Mouse (Mus musculus): Measurements from ENCODE around the gene Dph5. TPM values are rescaled to one million over a fixed set of nuclear protein-coding genes. Genes with fewer than 3 reads are reported as not detected.

The Dph5 gene
- total and polyA plus RNA-seq, 3 experiments, result 37.0 to 70.0 (median 55.1) TPM

GRCm38 (mm10) chr3:115979000-115979399 is 91.4 kb downstream of the Dph5 start:
- H3K27me3 ChIP-seq (replicated peaks), result no peaks in the 10 kb centered on the region

DNA sequence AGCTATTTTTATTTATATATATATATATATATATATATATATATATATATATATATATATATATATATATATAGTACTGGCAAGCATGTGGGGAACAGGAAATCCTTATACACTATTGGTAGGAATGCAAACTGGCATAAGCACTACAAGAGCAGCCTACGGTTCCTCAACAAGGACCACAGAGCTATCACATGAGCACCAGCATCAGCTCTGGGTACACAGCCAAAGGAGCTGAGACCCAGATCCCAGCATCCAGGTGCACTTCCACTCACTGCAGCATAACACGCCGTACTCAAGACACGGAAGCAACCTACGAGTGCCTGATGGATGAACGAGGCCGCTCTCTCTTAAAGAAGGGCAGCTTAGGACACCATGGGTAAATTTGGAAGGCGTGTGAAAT is 95.6 kb downstream of the Dph5 start:
- no peak overlapping the region for H3K9ac ChIP-seq (ENCODE audit: insufficient read depth, low read depth)
- in situ Hi-C loops (cut with MboI; ENCODE audit: low pct_ligation_motif_present, low pct_unique_long_range_greater_than_20kb, low sequenced_read_pairs), result no loop called here
- dilution Hi-C loops (cut with MboI; ENCODE audit: extremely low pct_ligation_motif_present, extremely low pct_unique_long_range_greater_than_20kb, low sequenced_read_pairs), result no loop called here
- H3K4me3 ChIP-seq (replicated peaks in 1 of 3; ENCODE audit: low read depth in 2 of 3, low read length in 2 of 3, poor library complexity in 1 of 3), result no peak overlapping the region
- H3K4me1 ChIP-seq (ENCODE audit: control insufficient read depth in 1 of 2, insufficient read depth in 2 of 2), result no peaks in the 10 kb centered on the region
- H3K27ac ChIP-seq (ENCODE audit: insufficient read depth, low read depth), result no peak overlapping the region
- no peaks in the 10 kb centered on the region for H3K27me3 ChIP-seq (replicated peaks)
- H3K4me2 ChIP-seq (ENCODE audit: insufficient read depth, low read depth, poor library complexity, severe bottlenecking), result no peak overlapping the region
- no peaks in the 10 kb centered on the region for H3K9me3 ChIP-seq (replicated peaks; ENCODE audit: low read length)
- H3K79me2 ChIP-seq (replicated peaks; ENCODE audit: control insufficient read depth, extremely low read depth, insufficient read depth, poor library complexity, severe bottlenecking), result 0 out of 2 replicates have a peak, but pooled peaks cover 2% of the 10 kb centered on the region
- TF ChIP-seq ZNF384 (IDR thresholded peaks at IDR 0.05; ENCODE audit: low read depth, low read length) (no peak), CHD2 (IDR thresholded peaks at IDR 0.05; ENCODE audit: low read length) (no peak), TBP (conservative IDR thresholded peaks at IDR 0.05; ENCODE audit: low read depth, low read length) (no peak), GABPA (IDR thresholded peaks at IDR 0.05; ENCODE audit: insufficient replicate concordance, low read depth, low read length) (no peak), EP300 (IDR thresholded peaks at IDR 0.05; ENCODE audit: low read length) (no peak), E2F4 (IDR thresholded peaks at IDR 0.05; ENCODE audit: insufficient replicate concordance, low read depth, low read length) (no peak), ETS1 (conservative IDR thresholded peaks at IDR 0.05; ENCODE audit: low read depth, low read length) (no peak), JUND (conservative IDR thresholded peaks at IDR 0.05; ENCODE audit: low read depth, low read length) (no peak), HCFC1 (IDR thresholded peaks at IDR 0.05; ENCODE audit: low read depth, low read length) (no peak), MXI1 (IDR thresholded peaks at IDR 0.05; ENCODE audit: low read depth, low read length) (no peak), JUN (IDR thresholded peaks at IDR 0.05; ENCODE audit: insufficient read depth, low read depth, low read length) (no peak), USF2 (conservative IDR thresholded peaks at IDR 0.05; ENCODE audit: low read depth, low read length) (no peak), CHD1 (IDR thresholded peaks at IDR 0.05; ENCODE audit: low read depth, low read length) (no peak), ZMIZ1 (IDR thresholded peaks at IDR 0.05; ENCODE audit: low read depth, low read length) (no peak), MEF2A (IDR thresholded peaks at IDR 0.05; ENCODE audit: borderline replicate concordance, low read depth, low read length) (no peak), POLR2A (IDR thresholded peaks at IDR 0.05; ENCODE audit: low read depth, low read length) (no peak)
- no peak for DNase-seq (ENCODE audit: extremely low read depth)
- peaks cover 45 to 78% of the 10 kb centered on the region in 2 experiments for H3K36me3 ChIP-seq (replicated peaks in 1 of 2; ENCODE audit: control insufficient read depth in 1 of 2, insufficient read depth in 1 of 2, low read length in 1 of 2)

More at GRCm38 (mm10) chr3:115979000-115979399, 91.4 kb downstream of the Dph5 start:
- H3K9me3 ChIP-seq (replicated peaks; ENCODE audit: low read length), result no peaks in the 10 kb centered on the region
- no peak overlapping the region for H3K9ac ChIP-seq (ENCODE audit: insufficient read depth, low read depth)
- dilution Hi-C loops (cut with MboI; ENCODE audit: extremely low pct_ligation_motif_present, extremely low pct_unique_long_range_greater_than_20kb, low sequenced_read_pairs) (no loop called here), in situ Hi-C loops (cut with MboI; ENCODE audit: low pct_ligation_motif_present, low pct_unique_long_range_greater_than_20kb, low sequenced_read_pairs) (no loop called here)
- no peak overlapping the region for H3K27ac ChIP-seq (ENCODE audit: insufficient read depth, low read depth)
- TF ChIP-seq PAX5 (IDR thresholded peaks at IDR 0.05; ENCODE audit: low read length), result no peak
- no peak for TF ChIP-seq SIN3A (IDR thresholded peaks at IDR 0.05; ENCODE audit: low read length)
- no peak for TF ChIP-seq GABPA (IDR thresholded peaks at IDR 0.05; ENCODE audit: insufficient replicate concordance, low read depth, low read length)
- peak; percentile 57 for TF ChIP-seq SMC3 (IDR thresholded peaks at IDR 0.05; ENCODE audit: low read depth, low read length)
- no peak for TF ChIP-seq USF1 (IDR thresholded peaks at IDR 0.05; ENCODE audit: low read depth, low read length)
- peak; percentile 16; the same call in 1 of the 2 replicates for TF ChIP-seq ZC3H11A (IDR thresholded peaks at IDR 0.05; ENCODE audit: low read depth, low read length)
- peak in 1 of 2 experiments; percentile 68; a peak in 2 of 4 replicates for TF ChIP-seq CTCF (conservative IDR thresholded peaks at IDR 0.05 in 1 of 2, IDR thresholded peaks at IDR 0.05 in 1 of 2; ENCODE audit: low read depth in 2 of 2, low read length in 2 of 2)
- no peak for TF ChIP-seq POLR2AphosphoS2 (IDR thresholded peaks at IDR 0.05; ENCODE audit: low read depth, low read length)
- TF ChIP-seq ZMIZ1 (IDR thresholded peaks at IDR 0.05; ENCODE audit: low read depth, low read length), result no peak
- no peak for TF ChIP-seq NRF1 (IDR thresholded peaks at IDR 0.05; ENCODE audit: low read depth, low read length)
- no peak for TF ChIP-seq UBTF (IDR thresholded peaks at IDR 0.05; ENCODE audit: low read depth, low read length)
- TF ChIP-seq USF2 (conservative IDR thresholded peaks at IDR 0.05; ENCODE audit: low read depth, low read length), result no peak
- no peak for TF ChIP-seq EP300 (IDR thresholded peaks at IDR 0.05; ENCODE audit: low read length)
- TF ChIP-seq TCF12 (IDR thresholded peaks at IDR 0.05; ENCODE audit: low read depth, low read length), result no peak
- no peak for TF ChIP-seq E2F4 (IDR thresholded peaks at IDR 0.05; ENCODE audit: insufficient replicate concordance, low read depth, low read length)
- TF ChIP-seq MAX (IDR thresholded peaks at IDR 0.05; ENCODE audit: low read length), result no peak
- TF ChIP-seq IRF4 (IDR thresholded peaks at IDR 0.05; ENCODE audit: low read depth, low read length), result no peak
- no peak for TF ChIP-seq ELF1 (IDR thresholded peaks at IDR 0.05; ENCODE audit: low read depth, low read length)
- no peak for TF ChIP-seq ZKSCAN1 (IDR thresholded peaks at IDR 0.05; ENCODE audit: borderline replicate concordance, low read depth, low read length)
- no peak for TF ChIP-seq KAT2A (IDR thresholded peaks at IDR 0.05; ENCODE audit: insufficient replicate concordance, low read length)
- TF ChIP-seq ETS1 (conservative IDR thresholded peaks at IDR 0.05; ENCODE audit: low read depth, low read length), result no peak
- TF ChIP-seq ZNF384 (IDR thresholded peaks at IDR 0.05; ENCODE audit: low read depth, low read length), result peak; percentile 94
- TF ChIP-seq MEF2A (IDR thresholded peaks at IDR 0.05; ENCODE audit: borderline replicate concordance, low read depth, low read length), result no peak
- TF ChIP-seq BHLHE40 (IDR thresholded peaks at IDR 0.05; ENCODE audit: low read depth, low read length), result no peak
- peak; percentile 81 for TF ChIP-seq RAD21 (IDR thresholded peaks at IDR 0.05; ENCODE audit: low read depth, low read length)
- H3K79me2 ChIP-seq (replicated peaks; ENCODE audit: control insufficient read depth, extremely low read depth, insufficient read depth, poor library complexity, severe bottlenecking), result no peaks in the 10 kb centered on the region
- no peak overlapping the region for H3K4me2 ChIP-seq (ENCODE audit: insufficient read depth, low read depth, poor library complexity, severe bottlenecking)
- DNase-seq (ENCODE audit: extremely low read depth), result peak; percentile 32
- H3K36me3 ChIP-seq (replicated peaks in 1 of 2; ENCODE audit: control insufficient read depth in 1 of 2, insufficient read depth in 1 of 2, low read length in 1 of 2), result peaks cover 46 to 82% of the 10 kb centered on the region in 2 experiments
- H3K4me3 ChIP-seq (replicated peaks in 1 of 3; ENCODE audit: low read depth in 2 of 3, low read length in 2 of 3, poor library complexity in 1 of 3), result no peak overlapping the region
- H3K4me1 ChIP-seq (ENCODE audit: control insufficient read depth in 1 of 2, insufficient read depth in 2 of 2), result no peaks in the 10 kb centered on the region
